Mouse (Mus musculus) bone marrow macrophage, adult 2 months (primary cell): ENCODE data around the gene Cckbr. TPM values are rescaled to one million over a fixed set of nuclear protein-coding genes. Genes with fewer than 3 reads are reported as not detected.
A peak's percentile ranks its signal among the peaks of the same experiment; 100 is the strongest.

Source experiments
- H3K27ac ChIP-seq: 2 replicates; pipeline ENCODE4 v1.5.1; 2012; ENCODE audit warnings: low read depth, low read length; ENCODE audit not compliant: insufficient read depth
- H3K4me1 ChIP-seq: 2 replicates; pipeline ENCODE4 v1.6.1; 2012; ENCODE audit warnings: low read length; ENCODE audit not compliant: control insufficient read depth, insufficient read depth
- H3K4me3 ChIP-seq: 2 replicates; pipeline ENCODE4 v1.5.1; 2012; ENCODE audit warnings: mild to moderate bottlenecking, low read length, moderate library complexity; ENCODE audit not compliant: insufficient read depth
- CTCF ChIP-seq: IDR thresholded peaks from 2 replicates; pipeline ENCODE4 v1.5.1; 2012; ENCODE audit warnings: low read depth, mild to moderate bottlenecking, low read length, moderate library complexity
- POLR2A ChIP-seq: IDR thresholded peaks from 2 replicates; pipeline ENCODE4 v1.6.1; 2012; ENCODE audit warnings: mild to moderate bottlenecking, low read depth, low read length, borderline replicate concordance
- polyA plus RNA-seq: library from polyadenylated mRNA; stranded (reverse); fragments of >200 nt; gene quantifications from 2 replicates; pipeline ENCODE4 v1.2.4, GENCODE M21; 2012; ENCODE audit not compliant: missing spikeins, insufficient read depth, insufficient read length

The Cckbr gene
- polyA plus RNA-seq, 1 experiment, result not detected

DNA sequence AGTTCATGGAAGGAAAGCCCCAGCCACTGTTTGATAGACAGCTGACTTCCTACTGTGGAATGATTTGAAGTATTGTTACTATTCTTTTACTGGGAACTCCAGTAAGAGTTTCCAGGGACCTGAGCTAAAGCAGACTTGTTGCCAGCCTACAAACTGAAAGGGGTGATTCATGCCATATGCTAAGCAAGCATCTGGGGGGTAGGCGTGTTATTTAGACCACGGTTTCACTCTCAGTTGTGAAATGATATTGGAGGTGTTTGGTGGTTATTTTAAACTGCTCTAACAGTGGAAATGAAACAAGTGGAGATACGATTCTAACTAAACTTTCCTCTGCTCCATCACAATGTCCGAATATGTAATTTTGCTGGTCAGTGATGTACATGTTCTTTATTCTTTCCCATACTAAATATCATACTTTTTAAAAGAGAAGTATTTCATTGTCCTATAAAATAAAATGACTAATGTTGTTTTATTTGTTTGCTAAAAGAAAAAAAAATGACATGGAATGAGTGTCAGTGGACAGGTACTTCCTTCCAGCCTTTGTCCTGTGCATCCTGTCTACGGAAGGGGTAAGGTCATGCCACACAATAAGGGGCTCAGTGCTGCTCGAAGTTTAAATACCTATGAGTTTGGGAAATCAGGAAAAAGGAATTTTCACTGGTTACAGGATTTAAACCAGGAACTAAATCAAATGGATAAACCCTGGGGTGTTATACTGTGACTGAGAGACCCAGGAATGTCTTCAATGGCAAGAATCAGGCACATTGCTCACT is 61.8 kb downstream of the Cckbr start:
- H3K4me3 ChIP-seq, result no peak overlapping the region
- TF ChIP-seq CTCF (no peak), POLR2A (no peak)
- H3K4me1 ChIP-seq, result no peaks in the 10 kb centered on the region
- H3K27ac ChIP-seq, result no peak overlapping the region

DNA sequence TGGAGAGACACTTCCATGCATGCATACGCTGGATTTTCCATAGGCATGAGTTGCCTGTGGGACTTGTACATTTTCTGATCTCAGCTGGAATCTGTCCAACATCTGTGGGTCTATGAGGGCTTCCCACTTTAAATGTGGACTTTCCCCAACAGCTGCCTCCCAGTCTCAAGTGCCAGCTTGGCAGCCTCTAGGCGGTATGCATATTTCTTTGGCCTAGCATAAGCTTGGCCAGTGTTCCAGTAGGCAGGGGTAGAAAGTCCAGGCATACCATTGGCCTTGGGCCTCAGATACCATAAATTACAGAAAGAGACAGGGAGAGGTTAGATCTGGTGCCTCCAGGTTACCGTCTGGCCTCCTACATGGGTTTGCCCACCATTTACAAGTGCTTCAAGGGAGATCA is 72.3 kb downstream of the Cckbr start:
- TF ChIP-seq POLR2A (no peak), CTCF (no peak)
- no peak overlapping the region for H3K4me3 ChIP-seq
- no peak overlapping the region for H3K27ac ChIP-seq
- peaks cover 5% of the 10 kb centered on the region; the same call in 1 of the 2 replicates for H3K4me1 ChIP-seq

GRCm38 (mm10) chr7:105498854-105499492 is 73.4 kb downstream of the Cckbr start:
- no peak for TF ChIP-seq CTCF
- TF ChIP-seq POLR2A, result no peak
- Histone ChIP-seq H3K4me1 (peaks cover 5% of the 10 kb centered on the region; the same call in 1 of the 2 replicates), H3K4me3 (no peak overlapping the region), H3K27ac (no peak overlapping the region)

DNA sequence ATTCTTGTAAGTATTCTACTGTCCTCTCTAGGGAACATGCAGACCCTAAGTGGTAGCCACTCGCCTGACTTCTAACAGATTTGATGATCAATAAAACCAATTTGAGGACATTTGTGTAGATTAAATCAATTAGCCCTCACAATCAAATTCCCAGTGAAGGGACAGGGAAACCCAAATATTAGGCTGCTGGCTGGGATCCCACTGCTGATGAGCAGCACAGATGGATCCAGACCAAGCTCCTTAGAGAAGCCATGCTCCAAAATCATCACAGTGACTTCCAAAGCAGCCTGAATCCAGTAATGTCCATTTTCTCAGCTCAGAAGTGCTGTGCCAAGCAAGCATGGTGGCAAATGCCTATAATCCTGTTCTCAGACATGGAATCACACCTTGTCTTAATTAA is 74.1 kb downstream of the Cckbr start:
- TF ChIP-seq POLR2A (no peak), CTCF (no peak)
- Histone ChIP-seq H3K4me3 (no peak overlapping the region), H3K4me1 (peaks cover 5% of the 10 kb centered on the region; the same call in 1 of the 2 replicates), H3K27ac (no peak overlapping the region)

DNA sequence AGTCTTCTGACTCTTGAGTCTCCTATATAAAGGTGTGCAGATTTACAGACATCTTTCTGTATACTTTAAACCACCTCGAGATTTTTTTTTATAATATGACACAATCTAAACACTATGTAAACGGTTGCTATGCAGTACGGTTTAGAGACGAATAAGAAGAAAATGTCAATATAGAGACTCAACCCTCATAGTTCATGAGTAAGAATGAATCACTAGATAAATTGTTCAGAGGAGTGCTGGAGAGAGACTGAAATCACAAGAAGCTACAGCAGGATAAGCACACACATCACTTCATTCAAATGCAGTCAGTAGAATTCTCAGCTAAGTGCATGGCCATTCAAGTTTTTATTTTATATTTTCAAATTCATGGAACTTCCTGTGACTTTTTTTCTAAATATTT is 76.5 kb downstream of the Cckbr start:
- no peak for TF ChIP-seq POLR2A
- TF ChIP-seq CTCF, result no peak
- no peak overlapping the region for H3K4me3 ChIP-seq
- peaks cover 5% of the 10 kb centered on the region; the same call in 1 of the 2 replicates for H3K4me1 ChIP-seq
- no peak overlapping the region for H3K27ac ChIP-seq

DNA sequence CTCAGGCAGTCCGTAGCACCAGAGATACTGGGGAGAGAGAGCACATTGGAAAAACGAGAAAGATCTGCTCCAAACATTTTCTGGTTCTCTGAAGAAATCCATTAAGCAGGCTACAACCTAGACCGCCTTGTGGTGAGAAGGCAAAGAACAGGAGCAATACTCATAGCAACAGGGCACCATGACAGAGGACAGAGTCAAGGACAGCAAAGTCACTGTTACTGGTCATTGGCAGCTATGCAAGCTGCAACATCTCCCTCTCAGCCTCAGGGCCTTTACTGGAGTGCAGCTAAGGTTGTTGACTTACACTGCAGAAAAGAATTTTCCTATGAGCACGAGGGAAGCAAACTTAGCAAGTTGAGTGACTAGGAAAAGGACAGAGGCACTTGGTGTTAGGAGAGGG is 81.7 kb downstream of the Cckbr start:
- TF ChIP-seq POLR2A, result no peak
- TF ChIP-seq CTCF, result no peak
- no peaks in the 10 kb centered on the region for H3K4me1 ChIP-seq
- H3K4me3 ChIP-seq, result no peak overlapping the region
- no peak overlapping the region for H3K27ac ChIP-seq

GRCm38 (mm10) chr7:105510143-105510542 is 84.6 kb downstream of the Cckbr start:
- Histone ChIP-seq H3K4me3 (no peak overlapping the region), H3K27ac (no peak overlapping the region), H3K4me1 (no peaks in the 10 kb centered on the region)
- no peak for TF ChIP-seq POLR2A
- no peak for TF ChIP-seq CTCF

- no peak for TF ChIP-seq CTCF
- no peak for TF ChIP-seq POLR2A
- no peaks in the 10 kb centered on the region for H3K4me1 ChIP-seq
- H3K27ac ChIP-seq, result no peak overlapping the region
- no peak overlapping the region for H3K4me3 ChIP-seq
Observed at GRCm38 (mm10) chr7:105513845-105514291, 88.3 kb downstream of the Cckbr start.

- H3K4me3 ChIP-seq, result no peak overlapping the region
- H3K27ac ChIP-seq, result no peak overlapping the region
- TF ChIP-seq POLR2A (no peak), CTCF (no peak)
- H3K4me1 ChIP-seq, result no peaks in the 10 kb centered on the region
Observed at GRCm38 (mm10) chr7:105514561-105514960, 89.0 kb downstream of the Cckbr start.

- no peak for TF ChIP-seq POLR2A
- peak; percentile 94 for TF ChIP-seq CTCF
- Histone ChIP-seq H3K4me3 (no peak overlapping the region), H3K4me1 (no peaks in the 10 kb centered on the region), H3K27ac (no peak overlapping the region)
Observed at GRCm38 (mm10) chr7:105515178-105515577, 89.6 kb downstream of the Cckbr start.
